Mouse (Mus musculus) neural tube, embryonic 11.5 days (tissue): ENCODE data around the gene Haghl. TPM values are rescaled to one million over a fixed set of nuclear protein-coding genes. Genes with fewer than 3 reads are reported as not detected.
"Not testable (repeated sequence)": the region's sequence is repeated elsewhere in the genome, so short reads cannot be mapped to it uniquely, and the experiment has no call there.

Source experiments
- ATAC-seq: fragments of 200-750 bp; cut with Nextera tagmentation; 2 replicates; pipeline ENCODE4 v1.8.0; 2017; ENCODE audit warnings: moderate number of reproducible peaks, mild to moderate bottlenecking, moderate TSS enrichment, moderate library complexity; ENCODE audit not compliant: insufficient read depth, low FRiP score, low TSS enrichment
- DNase-seq: peaks from one replicate; pipeline ENCODE4 v3.0.0-alpha.2; 2015; ENCODE audit warnings: low spot score
- H3K27ac ChIP-seq: fragments of 300-500 bp; sonication (generic); 2 replicates; pipeline ENCODE4 v1.5.1; 2014; ENCODE audit warnings: low read depth, mild to moderate bottlenecking, low read length
- H3K27me3 ChIP-seq: fragments of 300-500 bp; sonication (generic); 2 replicates; pipeline ENCODE4 v1.6.1; 2014; ENCODE audit warnings: mild to moderate bottlenecking, low read length, mixed read lengths; ENCODE audit not compliant: control insufficient read depth, insufficient read depth
- H3K36me3 ChIP-seq: fragments of 300-500 bp; sonication (generic); 2 replicates; pipeline ENCODE4 v1.6.1; 2014; ENCODE audit warnings: mild to moderate bottlenecking, low read length, moderate library complexity, mixed read lengths; ENCODE audit not compliant: control insufficient read depth, insufficient read depth
- H3K4me1 ChIP-seq: fragments of 300-500 bp; sonication (generic); 2 replicates; pipeline ENCODE4 v1.6.1; 2014; ENCODE audit warnings: low read length, mixed read lengths; ENCODE audit not compliant: control insufficient read depth, insufficient read depth
- H3K4me2 ChIP-seq: fragments of 300-500 bp; sonication (generic); 2 replicates; pipeline ENCODE4 v1.6.1; 2014; ENCODE audit warnings: low read depth, mild to moderate bottlenecking, moderate library complexity
- H3K4me3 ChIP-seq: fragments of 300-500 bp; sonication (generic); 2 replicates; pipeline ENCODE4 v1.5.1; 2014; ENCODE audit warnings: low read depth, low read length
- H3K9ac ChIP-seq: fragments of 300-500 bp; sonication (generic); 2 replicates; pipeline ENCODE4 v1.6.1; 2014; ENCODE audit warnings: mild to moderate bottlenecking, low read length
- H3K9me3 ChIP-seq: fragments of 300-500 bp; sonication (generic); 2 replicates; pipeline ENCODE4 v1.6.1; 2016; ENCODE audit warnings: low read length; ENCODE audit not compliant: control insufficient read depth
- WGBS: fragments of 180-500 bp; shearing (Covaris S2); extraction: QIAGEN DNeasy Blood & Tissue Kit; methylation state at CpG from one replicate; pipeline ENCODE4 v1.1.7; 2014; 5-methylcytosine and 5-hydroxymethylcytosine counted together
- polyA plus RNA-seq: library from polyadenylated mRNA; unstranded; fragments of >200 nt; fragmentation: Nextera tagmentation; extraction: Ambion mirVana; gene quantifications from 2 replicates; pipeline ENCODE4 v1.2.1, GENCODE M21; 2014

Haghl gene
- polyA plus RNA-seq, 1 experiment from 2014 or later, result 74.6 TPM

GRCm38 (mm10) chr17:25808789-25809605 lies 23.5 kb upstream of the Haghl start, which contains the start of gene Fbxl16:
TSS of gene Fbxl16 (plus strand) at chr17:25809085.
- Histone ChIP-seq H3K4me1 (peaks cover 11% of the 10 kb centered on the region), H3K9ac (peak within 1 kb of the TSS; percentile 88), H3K36me3 (no peaks in the 10 kb centered on the region), H3K9me3 (no peaks in the 10 kb centered on the region), H3K4me3 (peak within 1 kb of the TSS; percentile 52), H3K27me3 (no peaks in the 10 kb centered on the region), H3K27ac (peak within 1 kb of the TSS; percentile 87), H3K4me2 (peak within 1 kb of the TSS; percentile 81)
- peak; percentile 91 for DNase-seq
- ATAC-seq, result peak; percentile 79
- under 1% methylated on average over 91 of the region's 100 CpGs for WGBS

DNA sequence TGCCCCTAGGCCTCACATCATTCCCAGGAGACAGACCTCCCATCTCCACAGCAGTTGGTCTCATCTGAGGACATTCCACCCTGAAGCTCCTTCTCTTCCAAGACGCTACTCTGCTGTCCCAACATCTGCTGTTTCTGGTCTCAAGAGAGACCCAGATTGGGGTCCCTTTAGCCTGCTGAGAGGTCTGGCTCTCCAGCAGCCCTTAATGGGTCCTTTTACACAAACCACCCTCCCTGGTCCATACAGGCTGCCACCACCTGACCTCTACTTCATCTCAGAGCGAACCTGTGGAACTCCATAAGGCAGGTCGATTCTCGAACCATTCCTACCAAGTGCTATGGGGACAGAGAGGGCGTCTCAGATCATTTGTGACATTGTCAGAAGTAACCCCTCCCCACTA lies 22.6 kb upstream of the Haghl start:
- no peak for ATAC-seq
- H3K9me3 ChIP-seq, result no peaks in the 10 kb centered on the region
- no peak overlapping the region; the same call in 1 of the 2 replicates for H3K4me3 ChIP-seq
- H3K4me2 ChIP-seq, result peak overlapping the region; percentile 81
- H3K36me3 ChIP-seq, result no peaks in the 10 kb centered on the region
- H3K9ac ChIP-seq, result peak overlapping the region; percentile 88
- 46% methylated on average over 5 of the region's 5 CpGs for WGBS
- H3K27ac ChIP-seq, result peak overlapping the region; percentile 87
- peaks cover 17% of the 10 kb centered on the region for H3K4me1 ChIP-seq
- DNase-seq, result no peak
- no peaks in the 10 kb centered on the region for H3K27me3 ChIP-seq

GRCm38 (mm10) chr17:25807452-25807851 lies 22.0 kb upstream of the Haghl start:
- not testable (repeated sequence) for H3K4me3 ChIP-seq, DNase-seq, ATAC-seq, H3K27ac ChIP-seq, H3K4me2 ChIP-seq, H3K36me3 ChIP-seq, H3K27me3 ChIP-seq, H3K9me3 ChIP-seq, H3K9ac ChIP-seq
- WGBS, result 31% methylated on average over 2 of the region's 2 CpGs
- peaks cover 21% of the 10 kb centered on the region for H3K4me1 ChIP-seq

- H3K4me3 ChIP-seq, result no peak overlapping the region
- peaks cover 22% of the 10 kb centered on the region for H3K4me1 ChIP-seq
- 73% methylated on average over 4 of the region's 4 CpGs for WGBS
- H3K36me3 ChIP-seq, result no peaks in the 10 kb centered on the region
- no peak for ATAC-seq
- no peaks in the 10 kb centered on the region for H3K9me3 ChIP-seq
- no peak overlapping the region for H3K27ac ChIP-seq
- no peaks in the 10 kb centered on the region for H3K27me3 ChIP-seq
- no peak overlapping the region for H3K9ac ChIP-seq
- H3K4me2 ChIP-seq, result no peak overlapping the region
- no peak for DNase-seq
These were observed 21.0 kb upstream of the Haghl start for GRCm38 (mm10) chr17:25806507-25806906.

GRCm38 (mm10) chr17:25802825-25803517 lies 17.5 kb upstream of the Haghl start:
- Histone ChIP-seq H3K4me3 (no peak overlapping the region), H3K27ac (peak overlapping the region; percentile 76)

DNA sequence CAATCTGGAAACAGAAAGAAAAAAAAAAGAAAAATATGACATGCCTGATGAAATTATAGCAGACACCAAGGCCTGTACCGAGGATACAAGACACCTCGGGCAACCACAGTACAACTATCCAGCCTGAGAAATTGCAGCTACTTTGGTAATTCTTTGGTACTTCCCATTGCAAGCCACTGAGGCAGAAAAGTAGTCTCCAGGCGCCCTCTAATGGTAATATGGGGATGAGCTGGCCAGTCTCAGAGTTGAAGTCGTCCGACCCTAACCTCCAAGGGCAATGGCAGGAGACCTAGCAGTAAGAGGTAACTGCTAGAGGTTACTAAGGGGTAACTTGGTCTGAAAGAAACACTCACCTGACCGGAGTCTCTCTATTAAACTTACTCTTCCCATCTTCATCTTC lies 15.6 kb upstream of the Haghl start:
- 8% methylated on average over 6 of the region's 6 CpGs for WGBS
- Histone ChIP-seq H3K9me3 (no peaks in the 10 kb centered on the region), H3K4me1 (peaks cover 19% of the 10 kb centered on the region), H3K4me2 (no peak overlapping the region), H3K27me3 (no peaks in the 10 kb centered on the region), H3K9ac (no peak overlapping the region), H3K27ac (no peak overlapping the region), H3K4me3 (no peak overlapping the region), H3K36me3 (no peaks in the 10 kb centered on the region)
- DNase-seq (peak; percentile 74), ATAC-seq (no peak)

More at GRCm38 (mm10) chr17:25802825-25803517, 17.5 kb upstream of the Haghl start:
- WGBS, result 12% methylated on average over 10 of the region's 10 CpGs
- DNase-seq, result peak; percentile 90
- peaks cover 11% of the 10 kb centered on the region for H3K4me1 ChIP-seq
- peak overlapping the region; percentile 14 for H3K4me2 ChIP-seq
- H3K9me3 ChIP-seq, result no peaks in the 10 kb centered on the region
- H3K36me3 ChIP-seq, result no peaks in the 10 kb centered on the region
- ATAC-seq, result peak; percentile 89
- no peaks in the 10 kb centered on the region for H3K27me3 ChIP-seq
- peak overlapping the region; percentile 3; the same call in 1 of the 2 replicates for H3K9ac ChIP-seq

DNA sequence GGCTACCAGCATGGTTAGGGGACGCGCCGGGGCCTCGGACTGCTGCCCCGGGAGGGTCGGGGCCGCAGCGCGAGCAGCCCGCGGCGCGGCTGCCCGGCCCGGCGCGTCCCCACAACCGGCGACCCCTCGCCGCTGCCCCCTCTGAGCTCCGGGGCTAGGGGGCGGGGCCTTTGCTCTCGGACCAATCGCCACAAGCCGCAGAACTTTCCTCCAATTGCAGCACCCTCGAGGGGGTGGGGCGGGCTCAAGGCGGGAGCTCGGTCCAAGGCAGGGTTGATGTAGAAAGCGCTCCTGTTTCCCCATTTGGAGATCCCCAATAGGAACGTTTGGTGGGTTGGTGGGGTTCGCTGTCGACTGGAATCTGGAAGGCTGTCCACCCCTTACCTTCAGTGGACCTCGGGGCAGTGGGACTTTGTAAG lies 11.5 kb upstream of the Haghl start, which contains the start of gene Metrn:
TSS of gene Metrn (minus strand) at position 186 of the 419 bp plus-strand sequence.
- Histone ChIP-seq H3K4me3 (peak within 1 kb of the TSS; percentile 83), H3K27me3 (no peaks in the 10 kb centered on the region), H3K9me3 (no peaks in the 10 kb centered on the region), H3K27ac (peak within 1 kb of the TSS; percentile 88), H3K36me3 (0 out of 2 replicates have a peak, but pooled peaks cover 2% of the 10 kb centered on the region), H3K9ac (peak within 1 kb of the TSS; percentile 84), H3K4me1 (peaks cover 41% of the 10 kb centered on the region), H3K4me2 (peak within 1 kb of the TSS; percentile 96)
- ATAC-seq, result peak; percentile 64
- WGBS, result under 1% methylated on average over 34 of the region's 35 CpGs
- peak; percentile 92 for DNase-seq

- Histone ChIP-seq H3K36me3 (0 out of 2 replicates have a peak, but pooled peaks cover 2% of the 10 kb centered on the region), H3K4me2 (peak overlapping the region; percentile 96), H3K27me3 (no peaks in the 10 kb centered on the region), H3K9ac (peak overlapping the region; percentile 84), H3K4me3 (peak overlapping the region; percentile 83), H3K4me1 (peaks cover 43% of the 10 kb centered on the region), H3K27ac (peak overlapping the region; percentile 88), H3K9me3 (no peaks in the 10 kb centered on the region)
- ATAC-seq (no peak), DNase-seq (no peak)
- under 1% methylated on average over 37 of the region's 37 CpGs for WGBS
These were observed 10.8 kb upstream of the Haghl start for GRCm38 (mm10) chr17:25796211-25796771.
